Mouse (Mus musculus): ENCODE measurements at regions not wholly inside any gene's neighbourhood (a gene's known extent, or its start where the extent isn't known, plus 50 kb on each side); places are given as distances from the start of the nearest gene placed in this dataset.

DNA sequence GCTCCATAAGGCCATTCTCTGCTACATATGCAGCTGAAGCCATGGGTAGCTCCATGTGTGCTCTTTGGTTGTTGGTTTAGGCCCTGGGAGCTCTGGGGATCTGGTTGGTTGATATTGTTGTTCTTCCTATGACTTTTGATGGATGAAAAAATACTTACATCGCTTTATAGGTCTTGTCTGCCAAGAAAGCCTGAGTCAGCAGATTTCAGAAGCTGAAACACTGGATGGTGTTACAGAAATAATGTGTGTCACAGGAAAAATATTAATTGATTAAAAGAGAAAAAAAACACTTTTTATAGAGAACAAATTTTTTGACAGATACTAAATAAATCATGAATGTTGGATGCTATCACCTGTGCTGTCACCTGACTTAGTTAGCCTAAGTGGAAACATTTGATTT lies 52.4 kb upstream of the Plxna2 start:
- TF ChIP-seq CTCF (IDR thresholded peaks at IDR 0.05; ENCODE audit: borderline replicate concordance, extremely low read depth, insufficient read depth, insufficient read length) (no peak), POLR2A (IDR thresholded peaks at IDR 0.05; ENCODE audit: borderline replicate concordance, extremely low read depth, insufficient read depth, insufficient read length, poor library complexity, severe bottlenecking) (no peak)
